Mouse (Mus musculus) right cerebral cortex, adult 18-20 months (tissue): ENCODE measurements around the gene Orm1.
A peak's percentile ranks its signal among the peaks of the same experiment; 100 is the strongest.

ENCODE experiments used
- DNase-seq: peaks from one replicate; pipeline ENCODE4 v3.0.0; 2022; ENCODE audit warnings: mixed read lengths

Gene Orm1

DNA sequence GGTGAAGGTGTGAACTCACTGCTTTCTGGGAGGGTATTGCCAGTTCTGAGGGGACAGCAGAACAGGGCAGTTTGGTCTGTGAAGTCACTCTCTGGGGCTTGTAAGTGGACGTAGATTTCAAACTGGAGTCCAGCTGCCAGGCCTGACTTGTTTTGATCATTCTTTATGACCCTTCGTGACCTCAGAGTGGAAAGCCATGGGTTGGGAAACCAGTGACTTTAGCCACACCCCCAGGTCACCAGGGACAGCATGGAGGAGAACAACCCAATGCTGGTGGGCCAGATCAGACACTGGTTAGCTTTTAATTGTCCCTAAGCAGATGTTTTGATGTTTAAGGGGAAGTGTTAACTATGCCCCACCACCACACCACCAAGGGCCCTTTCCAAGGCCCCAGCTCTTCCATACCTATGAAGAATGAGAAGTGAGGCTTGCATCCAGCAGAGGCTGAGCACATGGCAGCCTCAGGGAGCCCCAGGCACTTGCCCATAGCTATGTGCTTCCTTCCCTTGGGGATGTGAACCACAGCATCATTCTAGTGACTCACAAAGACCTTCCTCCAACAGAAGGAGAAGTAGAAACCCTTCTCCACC lies 12.7 kb downstream of the Orm1 start:
- DNase-seq = no peak

DNA sequence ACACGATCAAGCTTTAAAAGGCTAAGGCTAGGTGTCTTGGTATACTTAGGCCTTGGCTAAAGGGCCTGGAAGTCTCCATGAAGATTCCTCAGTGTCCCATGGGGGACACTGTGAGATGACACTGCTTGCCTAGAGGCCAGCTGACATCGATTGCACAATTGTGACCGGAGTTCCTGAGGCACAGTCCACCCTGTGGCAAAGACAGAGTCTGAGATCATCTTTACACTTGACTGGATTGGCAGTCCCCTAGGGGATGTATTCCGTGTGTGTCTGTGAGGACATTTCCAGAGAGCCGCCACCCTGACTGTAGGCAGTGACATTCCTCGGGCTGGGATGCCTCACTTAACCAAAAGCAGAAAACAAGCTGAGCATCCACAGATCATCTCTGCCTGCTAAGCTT lies 15.5 kb downstream of the Orm1 start:
- no peak for DNase-seq

DNA sequence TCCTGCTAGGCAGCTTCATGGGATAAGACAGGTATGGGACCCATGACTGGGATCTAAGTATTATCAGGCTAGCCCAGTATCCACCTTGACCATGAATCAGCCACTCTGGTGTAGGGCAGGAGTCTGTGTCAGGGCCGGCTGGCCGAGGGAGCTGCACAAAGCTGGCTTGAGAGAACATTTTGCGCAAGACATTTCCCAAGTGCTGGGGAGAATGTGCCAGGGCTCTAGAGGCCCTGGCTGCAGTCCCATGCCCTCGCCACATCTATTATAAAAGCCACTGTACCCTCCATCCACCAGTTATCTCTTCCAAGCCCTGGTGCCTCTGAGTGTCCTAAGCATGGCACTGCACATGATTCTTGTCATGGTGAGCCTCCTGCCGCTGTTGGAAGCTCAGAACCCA lies 17.8 kb downstream of the Orm1 start, which contains the start of gene Orm2:
Gene Orm2 (plus strand): TSS at position 300 of the 400 bp plus-strand sequence.
- no peak for DNase-seq

DNA sequence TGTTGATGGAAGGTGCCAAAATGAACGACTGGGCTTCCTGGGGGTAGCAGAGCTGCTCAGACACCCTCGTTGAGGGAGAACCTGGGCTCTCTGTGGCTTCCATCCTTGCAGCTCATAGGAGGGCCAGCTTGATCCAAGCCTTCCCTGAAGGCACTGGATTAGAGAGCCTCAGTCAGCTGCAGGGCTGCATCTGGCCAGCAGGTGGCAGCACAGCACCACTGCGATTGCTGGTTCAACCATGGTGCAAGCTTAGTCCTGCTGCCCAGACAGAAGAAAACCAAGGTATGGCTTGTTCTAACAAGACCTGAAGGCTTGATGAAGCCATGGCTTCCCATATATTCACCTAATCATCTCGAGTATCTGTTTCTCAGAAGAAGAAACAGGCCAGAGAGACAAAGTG lies 24.2 kb downstream of the Orm1 start:
- DNase-seq = peak; percentile 80

DNA sequence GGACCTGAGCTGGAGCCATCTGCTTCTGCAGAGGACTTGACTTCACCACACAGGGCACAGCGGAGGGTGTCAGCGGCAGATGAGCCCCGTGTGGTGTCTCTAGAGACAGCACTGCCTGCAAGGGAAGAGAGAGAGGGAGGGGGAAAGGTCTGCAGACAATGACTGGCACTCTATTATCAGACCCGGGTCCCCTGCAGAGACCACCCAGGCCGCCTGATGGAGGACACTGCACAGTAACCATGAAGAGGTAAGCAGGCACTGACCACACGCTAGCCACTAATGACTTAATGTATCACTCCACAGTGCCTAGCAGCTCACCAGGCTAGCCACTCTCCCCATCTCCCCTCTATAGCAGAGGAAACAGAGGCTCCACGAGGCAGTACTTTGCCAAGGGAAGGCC lies 26.5 kb downstream of the Orm1 start:
- no peak for DNase-seq

DNA sequence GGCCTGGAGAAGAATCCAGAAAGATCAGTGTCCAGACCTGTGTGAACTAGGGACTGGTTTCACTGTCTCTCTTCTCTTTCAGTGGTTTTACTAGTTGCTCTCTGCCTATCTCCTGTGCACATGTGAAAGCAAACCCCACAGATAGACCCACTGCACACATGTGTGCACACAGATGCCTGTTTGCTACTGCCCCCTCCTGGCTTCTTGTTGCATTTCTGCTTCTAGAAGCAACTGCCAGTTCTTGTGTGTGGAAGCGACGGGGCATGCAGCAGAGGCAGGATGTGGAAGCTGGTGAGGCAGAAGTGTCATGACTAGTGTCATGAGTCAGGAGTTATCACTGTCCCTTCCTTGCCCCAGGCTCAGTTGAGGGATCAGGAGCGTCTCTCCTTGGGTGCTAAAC lies 27.5 kb downstream of the Orm1 start:
- no peak for DNase-seq

DNA sequence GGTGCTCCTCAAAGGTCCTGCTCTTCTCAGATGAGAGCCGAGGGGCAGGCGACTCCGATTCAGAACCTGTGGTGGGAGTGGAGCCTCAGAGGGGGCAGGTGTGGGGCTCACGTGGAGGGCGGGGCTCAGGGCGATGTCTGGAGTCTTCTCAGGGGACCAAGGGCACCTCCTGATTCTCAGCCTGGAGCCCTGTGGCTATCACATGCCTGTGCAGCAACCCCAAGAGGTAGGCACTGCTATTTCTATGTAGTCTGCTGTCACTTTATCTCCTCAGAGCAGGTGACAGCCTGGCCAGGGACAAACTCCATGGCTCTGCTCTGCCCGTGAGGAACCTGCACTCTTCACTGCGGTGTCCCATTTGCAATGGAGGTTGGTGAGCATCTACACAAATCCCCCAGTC lies 29.0 kb downstream of the Orm1 start:
- no peak for DNase-seq

DNA sequence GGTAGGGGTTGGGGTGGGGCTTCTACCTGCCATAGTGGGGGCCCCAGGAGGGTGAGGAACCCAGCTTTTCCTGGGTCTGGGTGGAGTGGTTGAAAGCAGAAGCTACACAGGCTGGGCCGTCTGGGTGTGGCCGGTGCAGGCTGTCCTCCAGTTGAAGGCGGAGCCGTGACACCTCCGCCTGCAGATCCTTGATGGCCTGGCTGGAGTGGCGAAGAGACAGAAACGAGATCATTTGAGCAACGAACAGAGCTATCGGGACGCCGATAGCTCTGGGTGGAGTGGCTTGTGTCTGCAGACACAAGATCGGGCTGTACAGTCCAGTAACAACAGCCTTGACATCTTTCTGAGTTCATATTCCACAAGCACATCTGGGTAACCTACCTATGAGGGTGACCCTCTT lies 30.0 kb downstream of the Orm1 start:
- no peak for DNase-seq

DNA sequence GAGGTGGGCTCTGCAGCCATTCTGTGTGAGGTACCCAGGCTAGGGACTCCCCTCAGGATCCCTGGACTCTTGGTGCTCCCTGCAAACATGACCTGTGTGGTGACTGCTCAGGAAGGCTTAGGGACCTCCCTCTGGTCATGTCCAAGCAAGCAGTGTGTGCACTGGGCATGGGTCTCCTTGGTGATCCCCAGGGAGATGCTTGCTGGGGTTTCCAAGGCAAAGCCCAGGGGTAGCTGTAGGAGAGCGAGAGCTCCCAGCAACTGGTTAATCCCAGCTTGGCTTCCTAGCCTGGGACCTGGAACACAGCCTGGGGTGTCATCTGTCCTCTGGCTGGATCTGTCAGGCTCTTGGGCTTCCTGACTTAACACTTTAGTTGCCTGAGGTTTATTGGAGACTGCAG lies 31.0 kb downstream of the Orm1 start:
- no peak for DNase-seq

DNA sequence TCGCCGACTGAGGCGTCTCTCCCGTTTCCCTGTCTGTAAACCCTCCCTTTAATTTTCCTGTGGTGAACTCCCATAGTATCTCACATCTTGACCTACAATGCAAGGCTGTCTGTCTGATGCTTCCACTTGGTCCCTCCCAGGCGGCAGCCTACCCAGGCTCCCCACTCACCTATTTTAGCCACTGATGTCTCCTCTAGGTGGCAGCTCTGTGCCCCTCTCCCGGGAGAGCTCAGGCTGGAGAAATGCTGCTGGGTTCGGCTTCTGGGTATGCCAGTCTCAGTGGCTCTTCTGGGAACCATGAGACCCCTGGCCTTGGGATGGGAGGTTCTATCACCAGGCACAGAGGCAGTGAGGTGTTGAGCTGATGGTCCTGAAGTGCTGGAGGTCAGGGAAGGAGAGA lies 33.1 kb downstream of the Orm1 start:
- no peak for DNase-seq

DNA sequence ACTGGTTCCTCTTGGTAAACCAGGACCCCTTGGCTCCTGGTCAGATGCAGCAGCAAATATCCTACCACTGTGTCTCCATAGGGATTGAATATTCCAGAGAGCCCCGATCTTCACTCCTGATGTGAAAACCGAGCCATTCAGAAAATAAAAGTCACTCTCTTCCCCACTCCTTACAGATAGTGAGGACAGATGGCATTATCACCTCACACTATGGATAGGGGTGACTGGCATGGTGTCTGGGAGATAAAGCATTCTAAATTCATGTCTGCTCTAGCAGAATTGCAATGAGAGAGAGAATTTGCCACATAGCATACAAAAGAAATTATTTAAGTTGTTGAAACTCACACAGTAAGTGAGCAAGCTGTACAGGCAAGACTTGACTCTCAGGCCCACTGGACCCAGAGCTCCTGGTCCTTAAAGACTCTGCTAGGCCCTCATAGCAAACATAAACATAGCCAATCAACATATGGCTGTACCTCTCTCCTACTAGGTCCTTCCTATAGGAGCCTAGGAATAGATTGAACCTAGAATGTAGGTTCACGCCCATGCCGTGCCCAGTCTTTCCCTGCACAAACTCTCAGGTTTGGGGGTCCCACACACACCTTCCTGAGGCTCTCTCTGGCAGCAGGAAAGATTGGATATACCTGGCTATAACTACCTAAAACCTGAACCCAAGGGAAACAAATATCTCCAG lies 38.5 kb downstream of the Orm1 start:
- DNase-seq = no peak

DNA sequence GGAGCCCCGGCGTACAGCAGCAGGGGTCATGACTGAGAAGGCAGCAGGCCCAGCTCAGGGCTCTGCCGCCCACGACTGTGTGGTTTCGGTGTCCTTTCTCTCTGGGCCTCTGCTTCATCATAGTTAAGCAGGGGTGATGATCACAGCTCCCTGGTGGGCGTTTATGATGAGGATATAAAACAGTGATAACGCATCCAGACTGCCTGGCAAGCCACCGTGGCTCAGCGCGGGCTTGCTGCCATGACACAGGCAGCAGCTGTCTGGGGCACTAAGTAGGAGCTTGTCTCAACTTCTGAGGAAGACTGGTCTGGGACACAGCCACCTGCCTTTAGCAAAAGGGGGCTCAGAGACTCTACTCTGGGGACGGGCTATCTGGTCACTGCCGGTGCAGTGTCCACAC lies 39.1 kb downstream of the Orm1 start:
- no peak for DNase-seq

DNA sequence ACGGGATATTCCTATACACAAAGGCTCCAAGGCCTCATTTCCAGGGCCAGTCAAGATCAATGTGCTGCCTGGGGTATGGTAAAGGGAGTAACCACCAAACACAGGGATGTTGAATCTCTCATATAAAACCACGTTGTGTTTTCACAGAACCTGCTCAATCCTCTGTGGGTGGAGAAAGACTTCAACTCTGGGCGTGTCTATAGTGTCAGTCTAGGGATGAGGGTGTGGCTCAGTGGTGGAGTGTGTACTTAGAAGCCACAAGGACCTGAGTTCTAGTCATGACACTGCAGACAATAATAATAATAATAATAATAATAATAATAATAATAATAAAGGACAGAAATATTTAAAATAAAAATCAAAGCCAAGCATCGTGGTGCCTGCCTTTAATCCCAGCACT lies 39.9 kb downstream of the Orm1 start:
- DNase-seq = no peak

DNA sequence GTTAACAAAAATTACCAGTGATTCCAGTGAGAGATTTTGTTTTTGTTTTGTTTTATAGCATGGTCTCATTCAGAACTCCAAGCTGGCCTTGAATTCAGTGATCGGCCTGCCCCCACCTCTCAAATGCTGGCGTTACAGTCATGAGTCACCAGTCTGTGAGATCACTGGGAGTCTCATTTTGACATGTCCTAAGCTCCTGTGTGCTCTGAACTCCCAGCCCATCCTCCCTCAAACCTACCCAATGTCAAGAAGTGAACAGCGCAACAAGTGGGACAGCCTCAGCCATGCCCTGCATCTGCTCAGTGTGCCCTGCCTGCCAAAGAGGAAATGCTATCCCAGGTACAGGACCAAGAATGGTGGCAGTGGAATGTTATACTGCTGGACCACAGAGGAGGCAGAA lies 40.9 kb downstream of the Orm1 start:
- no peak for DNase-seq

DNA sequence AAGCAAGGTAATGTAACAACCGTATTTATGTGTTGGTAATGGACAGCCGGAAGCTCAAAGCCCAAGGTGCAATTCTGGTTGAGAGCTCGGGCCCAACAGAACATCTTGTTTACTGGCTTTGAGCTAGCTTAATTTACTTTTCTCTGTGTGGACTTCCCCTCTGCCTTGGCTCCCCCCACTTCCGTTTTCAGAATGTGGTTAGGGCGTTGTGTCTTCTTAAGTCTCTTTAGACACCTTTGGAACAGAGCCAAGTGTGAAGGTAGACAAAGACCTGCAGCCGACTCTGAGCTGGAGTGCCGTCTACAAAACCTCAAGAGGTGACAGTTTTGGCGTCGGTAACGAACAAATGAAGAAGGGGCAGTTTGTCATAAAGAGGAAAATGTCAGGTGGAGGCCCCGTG lies 41.4 kb downstream of the Orm1 start:
- DNase-seq = no peak

DNA sequence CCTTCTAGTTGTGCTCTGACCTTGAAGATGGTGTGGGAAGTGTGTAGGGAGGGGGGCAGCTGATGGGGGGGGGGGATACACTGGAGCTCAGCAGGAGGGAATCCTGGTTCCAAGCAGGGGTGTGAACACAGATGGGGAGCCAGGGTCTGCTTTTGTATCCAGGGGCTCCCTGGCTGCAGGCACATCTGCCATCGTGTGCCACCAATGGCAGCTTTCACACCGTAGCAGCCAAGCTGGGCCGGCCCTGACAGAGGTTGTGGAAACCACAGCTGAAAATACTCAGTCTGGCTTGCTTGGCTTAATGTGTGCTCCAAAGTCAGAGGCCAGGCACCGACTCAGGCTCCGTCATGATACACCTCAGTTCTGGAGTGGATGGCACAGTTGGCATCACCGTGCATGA lies 43.7 kb downstream of the Orm1 start:
- DNase-seq = no peak

DNA sequence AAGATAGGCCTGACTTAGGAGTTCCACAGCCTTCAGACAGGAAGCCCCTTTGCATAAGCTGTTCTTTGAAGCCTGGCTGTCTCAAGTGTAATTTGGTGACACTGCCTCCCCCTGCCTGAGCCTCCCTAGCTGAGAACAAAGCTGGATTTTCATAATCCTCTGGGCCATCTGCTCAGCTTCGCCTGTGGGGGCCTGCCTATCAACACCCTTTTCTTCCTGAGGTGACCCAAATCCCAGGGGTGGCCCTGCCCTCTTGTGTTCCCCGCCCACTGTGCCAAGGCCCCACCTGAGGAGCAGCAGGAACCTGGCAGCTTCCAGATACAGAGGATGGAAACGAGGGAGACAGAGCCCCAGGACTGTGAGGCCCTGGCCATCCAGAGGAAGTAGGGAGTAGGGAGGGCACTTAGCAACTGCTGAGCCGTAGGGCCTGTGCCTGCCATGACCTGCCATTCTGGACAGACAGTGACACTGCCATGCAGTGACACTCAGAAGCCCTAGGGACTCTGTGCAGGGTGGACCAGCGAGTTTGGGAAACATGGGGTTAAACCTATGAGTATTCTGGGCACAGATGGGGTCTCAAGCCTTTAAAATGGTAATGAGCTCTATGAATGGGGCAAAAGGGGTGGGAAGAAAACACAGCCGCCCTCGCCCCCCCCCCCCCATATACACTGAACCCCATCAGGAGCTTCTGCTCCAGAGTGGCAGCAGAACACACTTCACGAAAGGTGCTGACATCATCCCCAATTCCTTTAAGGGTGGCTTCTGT lies 44.9 kb downstream of the Orm1 start:
- no peak for DNase-seq

DNA sequence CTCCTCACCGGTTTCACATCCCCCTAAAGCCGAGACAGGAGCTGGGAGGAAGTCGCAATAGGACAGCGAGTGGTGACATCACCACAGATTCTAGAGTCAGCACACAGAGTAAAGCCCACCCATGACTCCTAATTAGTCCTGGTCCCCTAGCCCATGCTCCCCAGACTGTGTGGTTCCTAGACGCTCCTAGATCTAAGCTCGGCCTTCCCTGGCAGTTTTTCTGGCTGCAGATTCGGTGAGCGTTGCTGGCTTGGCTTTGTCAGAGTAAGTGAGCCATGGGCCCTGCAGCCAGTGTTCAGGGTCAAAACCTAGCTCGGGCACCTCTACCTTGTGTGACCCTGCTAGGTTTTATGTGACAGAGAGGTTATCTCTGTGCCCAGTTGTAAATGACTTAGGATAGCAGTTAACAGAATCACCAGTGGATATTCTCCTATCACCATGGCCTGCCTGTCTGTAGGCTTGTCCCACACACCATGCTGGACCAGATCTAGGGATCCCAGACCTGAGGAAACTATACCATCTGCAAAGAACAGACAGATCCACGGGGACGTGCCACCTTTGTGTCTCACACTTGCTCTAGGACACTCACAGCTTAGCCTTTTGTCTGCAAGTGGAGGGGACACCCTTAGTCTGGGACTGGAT lies 45.6 kb downstream of the Orm1 start:
- no peak for DNase-seq

DNA sequence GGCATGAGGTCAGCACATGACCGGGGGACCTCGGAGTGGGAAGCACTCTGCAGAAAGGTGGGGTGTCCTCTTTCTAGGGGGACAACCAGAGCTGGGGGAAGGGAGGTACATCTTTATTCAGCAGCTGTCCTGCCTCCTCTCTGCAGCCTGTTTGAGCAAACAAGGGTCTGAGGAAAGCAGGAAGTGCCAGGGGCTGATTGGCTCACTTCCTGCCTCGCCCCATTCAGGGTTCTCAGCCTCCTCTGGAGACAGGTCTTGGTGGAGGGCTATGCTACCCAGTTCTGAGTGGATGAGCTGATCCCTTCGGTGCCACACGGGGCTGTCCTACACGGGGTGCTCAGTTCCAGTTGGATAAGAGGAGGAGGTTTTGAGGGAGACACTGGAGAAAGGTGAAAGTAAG lies 47.0 kb downstream of the Orm1 start:
- no peak for DNase-seq
